Mouse (Mus musculus) brain, embryonic 14.5 days (tissue): ENCODE measurements around the gene Twnk.

Experiments
- CTCF ChIP-seq: fragments of 200-500 bp; IDR thresholded peaks from 2 replicates; pipeline ENCODE4 v1.5.1; 2012; ENCODE audit warnings: inconsistent platforms, mild to moderate bottlenecking, moderate library complexity, borderline replicate concordance; ENCODE audit not compliant: insufficient read depth, insufficient read length; ENCODE audit errors: extremely low read depth
- POLR2A ChIP-seq: fragments of 200-500 bp; IDR thresholded peaks from 2 replicates; pipeline ENCODE4 v1.6.1; 2012; ENCODE audit warnings: mild to moderate bottlenecking, inconsistent platforms, borderline replicate concordance; ENCODE audit not compliant: poor library complexity, insufficient read depth, insufficient read length, severe bottlenecking; ENCODE audit errors: extremely low read depth

DNA sequence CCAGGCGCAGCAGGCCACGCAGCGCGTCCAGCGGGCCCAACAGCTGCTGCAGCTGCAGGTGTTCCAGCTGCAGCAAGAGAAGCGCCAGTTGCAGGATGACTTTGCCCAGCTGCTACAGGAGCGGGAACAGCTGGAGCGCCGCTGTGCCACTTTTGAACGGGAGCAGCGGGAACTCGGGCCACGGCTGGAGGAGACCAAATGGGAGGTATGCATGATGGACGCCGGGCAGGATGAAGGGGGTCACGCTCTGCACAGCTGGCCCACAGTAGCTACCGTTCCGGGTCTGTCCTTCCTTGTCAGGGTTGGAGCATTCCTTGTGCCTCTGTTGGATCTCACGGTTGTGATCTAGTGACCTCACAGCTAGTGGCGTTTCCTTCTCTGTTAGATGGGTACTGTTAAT, 19.3 kb downstream of the Twnk start:
- TF ChIP-seq CTCF (no peak), POLR2A (no peak)
